Mouse (Mus musculus): ENCODE results near the gene Rmnd5a.

Rmnd5a gene

DNA sequence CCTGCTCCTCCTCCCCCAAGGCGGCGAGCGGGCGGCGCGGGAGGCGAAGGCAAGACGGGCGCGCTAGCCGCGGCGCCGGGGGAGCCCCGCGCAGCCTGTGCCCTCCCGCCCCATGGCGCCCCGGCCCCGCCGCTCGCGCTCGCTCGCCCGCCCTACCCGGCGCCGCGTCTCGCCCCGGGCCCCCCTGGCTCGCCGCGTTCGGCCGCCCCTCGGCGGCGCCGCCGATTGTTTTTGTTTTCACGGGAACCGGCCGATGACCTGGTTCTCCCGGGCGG is 283 bp downstream of the Rmnd5a start:
- no peak for DNase-seq

DNA sequence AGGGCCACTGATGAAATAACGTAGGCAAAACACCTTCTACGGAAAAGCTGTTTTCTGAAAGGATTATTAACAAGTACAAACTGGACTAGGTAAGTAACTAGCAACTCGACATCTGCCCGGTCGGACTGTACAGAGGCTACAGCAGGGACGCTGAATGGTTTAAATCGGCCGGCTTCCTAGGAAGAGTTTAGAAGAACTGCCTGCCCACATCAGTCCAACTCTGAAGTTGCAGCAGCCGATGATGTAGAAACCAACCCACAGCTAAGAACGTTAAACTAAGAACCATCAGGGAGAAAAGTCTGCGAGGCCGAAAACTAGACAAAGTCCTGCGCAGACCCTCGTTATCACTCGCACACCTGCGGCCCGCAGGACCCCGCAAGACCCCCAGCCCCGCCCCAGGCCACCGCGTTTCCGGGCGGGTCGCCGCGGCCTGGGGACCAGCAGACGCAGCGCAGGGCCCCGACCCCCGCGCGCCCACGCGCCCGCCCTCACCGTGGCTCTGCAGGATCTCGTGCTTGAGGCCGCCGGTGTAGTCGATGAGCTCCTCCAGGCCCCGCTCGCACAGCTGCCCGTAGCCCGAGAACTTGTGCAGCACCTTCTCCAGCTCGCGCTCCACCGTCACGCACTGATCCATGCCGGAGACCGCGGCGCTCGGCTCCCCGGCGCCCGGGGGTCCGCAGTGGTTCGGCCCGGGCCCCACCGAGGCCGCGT is 776 bp downstream of the Rmnd5a start:
- peak; percentile 42 for DNase-seq

DNA sequence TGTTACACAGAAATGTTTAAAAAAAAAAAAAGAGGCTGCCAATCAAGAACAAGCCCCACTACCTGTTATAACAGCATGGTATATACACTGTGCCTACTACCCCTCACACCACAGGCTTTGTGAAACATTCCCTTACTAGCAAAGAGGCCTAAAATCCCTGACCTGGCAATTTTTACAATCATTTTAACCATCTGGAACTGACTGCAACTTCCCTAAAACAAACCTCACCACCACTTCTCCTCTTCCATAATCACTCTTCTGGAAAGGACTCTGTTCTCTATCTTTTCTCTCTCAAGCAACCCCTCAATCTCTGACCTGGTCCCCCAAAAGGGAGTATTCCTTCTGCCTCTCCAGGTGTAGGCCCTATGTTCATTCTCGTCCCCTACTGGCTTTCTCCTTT is 2.4 kb downstream of the Rmnd5a start:
- no peak for DNase-seq

GRCm38 (mm10) chr6:71427996-71428725 is 12.3 kb downstream of the Rmnd5a start:
- no peak for DNase-seq

DNA sequence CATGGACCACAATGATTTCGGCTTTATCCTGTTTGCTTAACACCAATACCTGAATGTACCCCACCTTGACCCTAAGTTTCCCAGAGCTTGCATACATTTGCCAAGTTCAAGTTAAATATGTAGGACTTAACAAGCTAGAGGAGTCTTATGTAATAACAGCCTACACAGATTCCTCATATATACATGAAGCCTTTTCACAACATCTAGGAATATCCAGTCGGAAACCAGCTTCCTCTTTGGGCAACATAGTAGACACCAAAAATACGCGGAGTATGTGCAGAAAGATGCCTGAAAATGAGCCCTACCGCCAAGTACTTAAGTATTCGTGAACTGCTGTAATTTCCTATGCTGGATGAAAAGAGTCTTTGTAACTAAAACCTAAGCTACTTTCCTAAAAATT is 14.8 kb downstream of the Rmnd5a start:
- DNase-seq = no peak

DNA sequence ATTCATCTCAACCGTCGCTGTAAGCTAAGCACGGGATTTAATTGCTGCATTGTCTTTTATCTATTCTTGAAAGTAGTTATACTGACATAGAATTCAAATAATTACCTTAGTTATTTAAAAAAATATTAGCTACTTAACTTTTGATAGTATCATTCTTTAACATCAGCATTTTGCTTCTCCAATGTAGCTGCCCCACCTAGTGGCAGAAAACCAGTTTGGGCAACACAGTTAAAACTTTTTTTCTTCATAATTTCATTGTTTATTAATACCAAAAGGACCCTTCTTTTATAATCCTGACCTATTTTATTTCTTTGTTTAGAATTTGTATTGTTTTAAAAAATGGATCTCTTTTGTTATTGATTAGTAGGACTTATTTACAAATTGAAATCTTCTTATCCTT is 17.3 kb downstream of the Rmnd5a start:
- DNase-seq = peak; percentile 42

DNA sequence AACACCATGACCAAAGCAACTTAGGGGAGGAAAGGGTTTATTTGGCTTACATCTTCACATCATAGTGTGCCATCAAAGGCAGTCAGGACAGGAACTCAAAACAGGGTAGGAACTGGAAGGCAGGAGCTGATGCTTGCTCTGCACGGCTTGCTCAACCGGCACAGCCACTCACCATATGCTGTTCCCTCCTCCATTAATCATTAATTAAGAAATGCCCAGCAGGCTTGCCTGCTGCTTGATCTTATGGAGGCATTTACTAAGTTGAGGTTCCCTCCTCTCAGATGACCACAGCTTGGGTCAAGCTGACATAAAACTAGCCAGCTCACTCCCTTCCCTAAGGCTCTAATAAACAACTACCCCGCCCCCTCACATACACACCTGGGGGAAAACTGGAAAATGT is 18.3 kb downstream of the Rmnd5a start:
- no peak for DNase-seq

GRCm38 (mm10) chr6:71420848-71421247 is 19.6 kb downstream of the Rmnd5a start:
- no peak for DNase-seq

DNA sequence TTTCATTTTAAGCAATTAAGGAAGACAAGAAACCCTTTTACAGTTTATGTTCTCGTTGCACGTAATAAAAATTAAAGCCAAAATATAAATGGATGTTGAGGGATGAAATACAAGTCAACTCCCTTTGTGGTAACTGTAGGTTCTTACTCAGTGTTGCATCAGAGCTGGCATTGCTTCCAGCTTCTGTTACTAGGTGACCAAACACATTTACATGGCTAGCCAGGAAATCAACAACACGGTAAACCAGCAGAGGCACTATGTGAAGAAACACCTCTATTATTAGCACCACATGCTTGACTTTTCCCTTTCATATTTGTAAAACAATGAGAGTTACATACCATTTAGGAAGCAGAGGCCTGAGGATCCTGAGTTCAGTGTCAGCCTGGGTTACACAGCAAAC is 21.6 kb downstream of the Rmnd5a start:
- peak; percentile 25 for DNase-seq

DNA sequence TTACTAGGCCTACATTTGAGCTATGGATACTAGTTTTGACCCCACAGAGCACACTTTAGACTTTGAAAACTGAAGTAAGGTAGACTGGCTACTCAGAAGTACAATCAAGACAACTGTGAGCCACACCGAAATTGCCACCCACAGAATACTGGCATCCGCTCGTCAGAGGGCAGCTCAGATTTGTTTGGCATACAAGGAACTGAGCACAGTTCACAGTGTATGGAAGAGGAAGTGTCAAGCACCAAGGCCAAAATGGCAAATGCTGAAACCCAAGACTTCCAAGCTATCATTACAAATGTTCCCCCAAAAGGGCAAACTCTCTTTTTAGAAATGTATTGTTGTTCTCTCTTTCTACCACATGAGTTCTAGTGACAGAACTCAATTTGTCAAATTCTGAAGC is 25.0 kb downstream of the Rmnd5a start:
- no peak for DNase-seq

- DNase-seq = no peak
These were observed 25.8 kb downstream of the Rmnd5a start for GRCm38 (mm10) chr6:71414624-71415023.

DNA sequence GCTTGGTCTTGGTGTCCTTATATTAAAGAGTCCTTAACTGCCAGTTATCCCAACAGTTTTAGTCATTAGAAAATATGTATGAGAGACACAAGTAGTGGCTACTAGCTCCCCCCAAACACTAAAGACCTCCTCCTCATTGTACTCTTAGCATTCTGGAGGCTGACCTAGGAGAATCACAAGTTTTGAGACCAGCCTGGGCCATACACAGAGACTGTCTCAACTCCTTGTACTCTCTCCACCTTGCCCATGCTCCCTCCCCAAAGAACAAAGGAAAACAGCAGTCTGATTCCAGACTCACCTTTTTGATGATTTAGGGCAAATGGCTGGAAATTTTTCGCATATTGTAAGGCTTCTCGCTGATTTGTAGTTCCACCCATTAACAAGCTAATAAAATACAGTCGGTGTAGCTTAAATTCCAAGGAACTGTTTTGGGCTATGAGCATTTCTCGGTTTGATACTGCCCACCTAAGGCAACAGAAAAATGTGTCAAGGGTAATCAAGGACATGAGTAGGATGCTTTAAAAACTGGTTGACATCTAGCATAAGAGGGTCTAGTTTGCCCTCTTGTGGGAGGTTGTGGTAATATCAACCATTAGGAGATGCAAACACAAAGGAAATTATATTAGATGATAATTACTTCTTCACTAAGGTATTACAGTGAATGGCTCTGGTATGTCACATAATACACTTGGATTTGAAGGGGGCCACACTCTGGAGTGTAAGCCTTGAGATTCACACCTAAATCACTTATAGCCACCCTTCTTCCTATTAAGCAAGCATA is 41.4 kb downstream of the Rmnd5a start:
- DNase-seq = peak; percentile 31

- DNase-seq = no peak
These were observed 43.7 kb downstream of the Rmnd5a start for GRCm38 (mm10) chr6:71396761-71397160.

DNA sequence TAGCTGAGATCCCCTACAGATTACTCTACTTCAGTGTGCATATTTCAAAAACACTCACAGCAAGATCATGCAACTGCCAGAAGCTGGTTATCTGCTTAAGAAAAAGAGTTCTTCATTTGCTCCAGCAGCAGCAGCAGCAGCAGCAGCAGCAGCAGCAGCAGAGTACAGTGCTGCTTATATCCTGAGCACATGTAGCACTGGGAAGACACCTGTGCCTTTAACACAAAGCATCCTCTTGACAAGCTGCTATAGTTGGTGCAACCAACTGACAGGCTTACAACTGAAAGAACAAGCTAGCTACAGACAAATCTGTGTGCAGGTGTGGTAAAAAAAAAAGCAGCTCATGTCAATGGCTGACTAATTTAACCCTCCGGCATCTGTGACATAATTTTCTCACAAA is 44.4 kb downstream of the Rmnd5a start:
- DNase-seq = no peak

DNA sequence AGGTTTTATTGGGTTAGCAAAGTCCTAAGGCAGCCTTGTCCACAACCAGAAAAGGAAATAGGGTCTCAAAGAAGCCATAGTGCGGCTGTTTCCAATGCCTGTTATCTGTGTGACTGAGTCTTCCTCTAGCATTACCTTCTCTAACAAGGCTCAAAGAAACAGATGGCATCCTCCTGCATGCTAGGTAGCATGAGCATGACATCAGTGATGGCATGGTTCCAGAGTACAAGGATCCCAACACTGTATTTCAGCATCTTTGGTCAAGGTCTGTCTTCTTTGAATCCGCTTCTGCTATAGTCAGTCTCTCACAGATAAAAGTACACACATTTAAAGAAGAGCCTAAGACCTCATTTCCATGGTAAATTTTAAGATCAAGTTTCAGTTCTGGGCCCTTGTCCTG is 49.9 kb downstream of the Rmnd5a start:
- DNase-seq = no peak

GRCm38 (mm10) chr6:71381654-71382053 is 58.8 kb downstream of the Rmnd5a start:
- DNase-seq = no peak

DNA sequence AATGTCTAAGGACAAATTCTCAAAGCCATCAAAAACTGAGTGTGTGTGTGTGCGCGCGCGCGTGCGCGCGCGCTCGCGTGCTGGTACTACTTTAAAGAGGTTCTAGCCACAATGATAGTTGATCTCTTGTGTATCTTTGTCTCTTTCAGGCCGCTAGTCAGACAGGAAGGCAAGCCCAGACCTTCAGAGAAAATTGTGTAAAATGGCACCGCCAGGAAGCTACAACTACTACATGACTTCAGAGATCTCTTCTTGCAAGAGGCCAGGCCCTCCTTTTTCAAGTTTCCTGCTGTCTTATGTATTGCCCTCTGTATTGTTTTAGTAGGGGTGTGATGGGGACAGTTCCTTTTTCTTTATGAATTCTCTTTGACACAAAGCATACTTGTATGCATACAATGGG is 63.7 kb downstream of the Rmnd5a start:
- no peak for DNase-seq

- no peak for DNase-seq
These were observed 65.5 kb downstream of the Rmnd5a start for GRCm38 (mm10) chr6:71374921-71375320.

- no peak for DNase-seq
These were observed 66.1 kb downstream of the Rmnd5a start for GRCm38 (mm10) chr6:71374311-71374829.

GRCm38 (mm10) chr6:71373249-71373775 is 67.1 kb downstream of the Rmnd5a start, which contains the start of gene Cd8a:
Gene Cd8a, plus strand, starts transcription at chr6:71373427.
- no peak for DNase-seq

- DNase-seq = no peak
These were observed 68.3 kb downstream of the Rmnd5a start for GRCm38 (mm10) chr6:71372041-71372720.

- DNase-seq = no peak
These were observed 69.3 kb downstream of the Rmnd5a start for GRCm38 (mm10) chr6:71371085-71371605.

DNA sequence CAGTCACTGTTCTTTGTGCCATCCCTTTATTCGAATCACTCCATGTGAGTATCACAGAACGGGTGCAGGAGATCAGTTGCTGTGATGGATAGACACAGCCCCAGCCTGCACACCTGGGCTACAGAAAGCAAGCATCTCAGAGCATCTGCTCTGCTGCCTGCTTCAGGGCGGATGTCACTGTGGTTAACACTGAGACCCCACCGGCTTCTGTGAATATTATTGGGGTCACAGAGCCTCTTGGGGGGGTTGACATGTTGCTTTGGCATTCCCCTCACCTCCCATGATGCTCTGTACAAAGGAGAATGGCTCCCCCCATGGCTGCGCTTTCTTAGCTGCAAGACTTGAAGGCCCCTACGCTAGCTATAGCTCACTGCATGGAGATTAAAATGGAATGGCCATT is 71.0 kb downstream of the Rmnd5a start:
- no peak for DNase-seq
